Mouse (Mus musculus) forebrain, postnatal 0 days (tissue): ENCODE data around the gene Olfr930. TPM values are rescaled to one million over a fixed set of nuclear protein-coding genes. Genes with fewer than 3 reads are reported as not detected.

Source experiments
- ATAC-seq: fragments of 200-750 bp; cut with Nextera tagmentation; 2 replicates; pipeline ENCODE4 v1.8.0; 2017; ENCODE audit warnings: mild to moderate bottlenecking, moderate library complexity
- DNase-seq: peaks from one replicate; pipeline ENCODE4 v3.0.0-alpha.2; 2015
- H3K27ac ChIP-seq: fragments of 300-500 bp; sonication (generic); 2 replicates; pipeline ENCODE4 v1.5.1; 2014; ENCODE audit warnings: low read depth, mild to moderate bottlenecking, antibody characterized with exemption, low read length, moderate library complexity, mixed read lengths
- H3K27me3 ChIP-seq: fragments of 300-500 bp; sonication (generic); 2 replicates; pipeline ENCODE4 v1.6.1; 2014; ENCODE audit warnings: mild to moderate bottlenecking, low read length, mixed read lengths; ENCODE audit not compliant: insufficient read depth
- H3K36me3 ChIP-seq: fragments of 300-500 bp; sonication (generic); 2 replicates; pipeline ENCODE4 v1.6.1; 2014; ENCODE audit warnings: mild to moderate bottlenecking, moderate library complexity; ENCODE audit not compliant: insufficient read depth
- H3K4me1 ChIP-seq: fragments of 300-500 bp; sonication (generic); 2 replicates; pipeline ENCODE4 v1.6.1; 2014; ENCODE audit warnings: antibody characterized with exemption; ENCODE audit not compliant: insufficient read depth
- H3K4me2 ChIP-seq: fragments of 300-500 bp; sonication (generic); 2 replicates; pipeline ENCODE4 v1.6.1; 2014; ENCODE audit warnings: low read depth, mild to moderate bottlenecking, moderate library complexity
- H3K4me3 ChIP-seq: fragments of 300-500 bp; sonication (generic); 2 replicates; pipeline ENCODE4 v1.5.1; 2014; ENCODE audit warnings: low read depth, low read length, mixed read lengths
- H3K9ac ChIP-seq: fragments of 300-500 bp; sonication (generic); 2 replicates; pipeline ENCODE4 v1.6.1; 2014; ENCODE audit warnings: mild to moderate bottlenecking
- H3K9me3 ChIP-seq: fragments of 300-500 bp; sonication (generic); 2 replicates; pipeline ENCODE4 v1.6.1; 2016; ENCODE audit warnings: low read length
- CTCF ChIP-seq: sonication (generic); IDR thresholded peaks from 2 replicates; pipeline ENCODE4 v1.5.1; 2016; ENCODE audit warnings: antibody characterized with exemption, control low read depth, low read depth
- WGBS: fragments of 180-500 bp; shearing (Covaris S2); extraction: QIAGEN DNeasy Blood & Tissue Kit; methylation state at CpG from one replicate; pipeline ENCODE4 v1.1.7; 2014; 5-methylcytosine and 5-hydroxymethylcytosine counted together
- polyA plus RNA-seq: library from polyadenylated mRNA; unstranded; fragments of >200 nt; fragmentation: Nextera tagmentation; extraction: Ambion mirVana; gene quantifications from 2 replicates; pipeline ENCODE4 v1.2.1, GENCODE M21; 2015
- total RNA-seq: library from RNA; depleted of rRNA; stranded (reverse); fragments of >200 nt; gene quantifications from 2 replicates; pipeline ENCODE4 v1.2.3, GENCODE M21; 2014; rRNA removed

Olfr930 gene
- total RNA-seq = not detected in 2 replicates
- polyA plus RNA-seq = not detected in 2 replicates

- TF ChIP-seq CTCF = no peak
Measured at GRCm38 (mm10) chr9:38929509-38929908, at the start of gene Olfr930. Olfr930 (plus strand) TSS chr9:38929809.

GRCm38 (mm10) chr9:38953401-38954123 lies 24.0 kb downstream of the Olfr930 start:
- no peak for ATAC-seq
- TF ChIP-seq CTCF = no peak

More at GRCm38 (mm10) chr9:38929509-38929908, at the start of gene Olfr930:
- Histone ChIP-seq H3K9me3 (no peaks in the 10 kb centered on the region), H3K27me3 (no peaks in the 10 kb centered on the region), H3K36me3 (no peaks in the 10 kb centered on the region), H3K4me2 (no peak within 1 kb of the TSS), H3K4me1 (no peaks in the 10 kb centered on the region), H3K9ac (no peak within 1 kb of the TSS), H3K4me3 (no peak within 1 kb of the TSS), H3K27ac (no peak within 1 kb of the TSS)
- no peak for ATAC-seq
- DNase-seq = no peak

GRCm38 (mm10) chr9:38954124-38954416 lies 24.5 kb downstream of the Olfr930 start:
- 83% methylated on average over 4 of the region's 4 CpGs for WGBS
- Histone ChIP-seq H3K9me3 (no peaks in the 10 kb centered on the region), H3K27me3 (no peaks in the 10 kb centered on the region), H3K4me3 (no peak overlapping the region), H3K27ac (no peak overlapping the region), H3K4me2 (no peak overlapping the region), H3K36me3 (no peaks in the 10 kb centered on the region), H3K9ac (no peak overlapping the region), H3K4me1 (no peaks in the 10 kb centered on the region)
- no peak for TF ChIP-seq CTCF
- DNase-seq (peak; percentile 3), ATAC-seq (no peak)

More at GRCm38 (mm10) chr9:38953401-38954123, 24.0 kb downstream of the Olfr930 start:
- no peaks in the 10 kb centered on the region for H3K36me3 ChIP-seq
- DNase-seq = no peak
- no peak overlapping the region for H3K27ac ChIP-seq
- no peak overlapping the region for H3K9ac ChIP-seq
- WGBS = 68% methylated on average over 7 of the region's 7 CpGs
- no peaks in the 10 kb centered on the region for H3K4me1 ChIP-seq
- no peak overlapping the region for H3K4me2 ChIP-seq
- H3K4me3 ChIP-seq = no peak overlapping the region
- H3K9me3 ChIP-seq = no peaks in the 10 kb centered on the region
- no peaks in the 10 kb centered on the region for H3K27me3 ChIP-seq

GRCm38 (mm10) chr9:38972013-38972412 lies 42.4 kb downstream of the Olfr930 start, which contains the start of gene Olfr933:
Olfr933 (plus strand) TSS chr9:38972313.
- Histone ChIP-seq H3K27me3 (no peaks in the 10 kb centered on the region), H3K9ac (no peak within 1 kb of the TSS), H3K36me3 (no peaks in the 10 kb centered on the region), H3K9me3 (no peaks in the 10 kb centered on the region), H3K27ac (no peak within 1 kb of the TSS), H3K4me2 (no peak within 1 kb of the TSS), H3K4me1 (no peaks in the 10 kb centered on the region), H3K4me3 (no peak within 1 kb of the TSS)
- ATAC-seq = no peak
- 85% methylated on average over 4 of the region's 4 CpGs for WGBS
- no peak for DNase-seq
- no peak for TF ChIP-seq CTCF

Other genes starting within 250 kb of the Olfr930 start
- gene Olfr919, start 226.1 kb upstream of the Olfr930 start, total RNA-seq = not detected in 2 replicates
- not detected in 2 replicates for gene Olfr919, start 226.1 kb upstream of the Olfr930 start, polyA plus RNA-seq
- gene Vwa5a, start 211.5 kb upstream of the Olfr930 start, total RNA-seq = 6.5 and 7.9 TPM in 2 replicates
- gene Vwa5a, start 211.5 kb upstream of the Olfr930 start, polyA plus RNA-seq = 5.0 and 5.5 TPM in 2 replicates
- under 0.01 and 0.14 TPM in 2 replicates for gene Olfr920, start 177.5 kb upstream of the Olfr930 start, total RNA-seq
- not detected in 2 replicates for gene Olfr920, start 177.5 kb upstream of the Olfr930 start, polyA plus RNA-seq
- not detected in 2 replicates for gene Olfr921, start 156.7 kb upstream of the Olfr930 start, total RNA-seq
- gene Olfr921, start 156.7 kb upstream of the Olfr930 start, polyA plus RNA-seq = not detected in 2 replicates
- gene Olfr922, start 115.2 kb upstream of the Olfr930 start, total RNA-seq = not detected in 2 replicates
- gene Olfr922, start 115.2 kb upstream of the Olfr930 start, polyA plus RNA-seq = not detected in 2 replicates
- not detected in 2 replicates for gene Olfr923, start 103.3 kb upstream of the Olfr930 start, total RNA-seq
- not detected in 2 replicates for gene Olfr923, start 103.3 kb upstream of the Olfr930 start, polyA plus RNA-seq
- gene Olfr924, start 85.4 kb upstream of the Olfr930 start, total RNA-seq = not detected in 2 replicates
- not detected in 2 replicates for gene Olfr924, start 85.4 kb upstream of the Olfr930 start, polyA plus RNA-seq
- not detected in 2 replicates for gene Olfr26, start 74.7 kb upstream of the Olfr930 start, total RNA-seq
- not detected in 2 replicates for gene Olfr26, start 74.7 kb upstream of the Olfr930 start, polyA plus RNA-seq
- gene Olfr926, start 52.7 kb upstream of the Olfr930 start, total RNA-seq = not detected in 2 replicates
- not detected in 2 replicates for gene Olfr926, start 52.7 kb upstream of the Olfr930 start, polyA plus RNA-seq
- not detected in 2 replicates for gene Olfr933, start 42.5 kb downstream of the Olfr930 start, total RNA-seq
- not detected in 2 replicates for gene Olfr933, start 42.5 kb downstream of the Olfr930 start, polyA plus RNA-seq
- not detected in 2 replicates for gene Olfr934, start 58.5 kb downstream of the Olfr930 start, total RNA-seq
- gene Olfr934, start 58.5 kb downstream of the Olfr930 start, polyA plus RNA-seq = not detected in 2 replicates
- gene Olfr935, start 69.9 kb downstream of the Olfr930 start, total RNA-seq = not detected in 2 replicates
- gene Olfr935, start 69.9 kb downstream of the Olfr930 start, polyA plus RNA-seq = not detected in 2 replicates
- gene Olfr146, start 93.6 kb downstream of the Olfr930 start, total RNA-seq = not detected in 2 replicates
- not detected in 2 replicates for gene Olfr146, start 93.6 kb downstream of the Olfr930 start, polyA plus RNA-seq
- not detected in 2 replicates for gene Olfr937, start 135.1 kb downstream of the Olfr930 start, total RNA-seq
- not detected in 2 replicates for gene Olfr937, start 135.1 kb downstream of the Olfr930 start, polyA plus RNA-seq
- not detected in 2 replicates for gene Olfr938, start 149.1 kb downstream of the Olfr930 start, total RNA-seq
- not detected in 2 replicates for gene Olfr938, start 149.1 kb downstream of the Olfr930 start, polyA plus RNA-seq
- gene Olfr27, start 198.3 kb downstream of the Olfr930 start, total RNA-seq = not detected in 2 replicates
- not detected in 2 replicates for gene Olfr27, start 198.3 kb downstream of the Olfr930 start, polyA plus RNA-seq
- gene Olfr943, start 236.5 kb downstream of the Olfr930 start, total RNA-seq = not detected in 2 replicates
- not detected in 2 replicates for gene Olfr943, start 236.5 kb downstream of the Olfr930 start, polyA plus RNA-seq